Mouse (Mus musculus) v-Abl transformed pro-B cells (cell line): ENCODE results near the gene Olfr1095.

Experiments
- in situ Hi-C, 2 experiments: fragments of 400-800 bp; cut with MboI; formaldehyde crosslinking; loops; one replicate each; pipeline ENCODE4 v1.15.1; 2025; ENCODE audit not compliant: unreplicated experiment in 2 of 2

Gene Olfr1095

DNA sequence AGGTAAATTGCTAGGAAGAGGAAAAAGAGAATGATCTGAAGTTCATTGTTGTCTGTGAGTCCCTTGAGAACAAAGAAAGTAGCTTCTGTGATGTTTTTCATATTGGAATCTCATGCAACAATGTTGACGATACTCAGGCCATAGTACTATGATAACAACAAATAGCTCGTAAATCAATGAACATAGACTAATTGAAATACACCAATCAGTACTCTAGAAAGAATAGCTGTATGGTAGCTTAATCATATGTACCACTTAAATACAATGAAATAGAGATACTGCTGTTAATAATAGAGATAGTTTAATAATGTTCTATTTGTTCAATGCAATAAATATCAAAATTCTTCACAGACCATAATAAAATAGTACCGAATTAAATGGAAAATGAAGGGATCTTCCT lies at the start of gene Olfr1095:
Gene Olfr1095, minus strand, starts transcription at position 101 of the 400 bp plus-strand sequence.
- in situ Hi-C loops: no loop called here

DNA sequence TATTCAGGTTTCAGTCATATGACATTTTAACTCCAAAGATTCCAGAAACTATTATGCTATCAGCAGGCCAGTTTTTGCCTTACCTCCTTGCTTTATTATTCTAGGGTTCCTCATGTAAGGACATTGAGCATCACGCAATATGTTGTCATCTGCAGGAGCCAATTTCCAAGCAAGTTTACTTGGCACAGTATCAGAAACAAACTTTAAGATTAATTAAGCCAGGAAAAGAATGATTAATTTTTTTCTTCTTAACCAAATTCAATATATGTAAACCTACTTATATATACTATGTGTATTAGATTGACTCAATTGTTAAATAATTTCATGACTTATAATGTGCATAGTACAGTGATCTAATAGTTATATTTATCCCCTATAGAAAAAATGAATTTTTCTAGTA lies 40.6 kb upstream of the Olfr1095 start, which contains the start of gene Olfr1097:
Gene Olfr1097, minus strand, starts transcription at position 101 of the 400 bp plus-strand sequence.
- in situ Hi-C loops: no loop called here

DNA sequence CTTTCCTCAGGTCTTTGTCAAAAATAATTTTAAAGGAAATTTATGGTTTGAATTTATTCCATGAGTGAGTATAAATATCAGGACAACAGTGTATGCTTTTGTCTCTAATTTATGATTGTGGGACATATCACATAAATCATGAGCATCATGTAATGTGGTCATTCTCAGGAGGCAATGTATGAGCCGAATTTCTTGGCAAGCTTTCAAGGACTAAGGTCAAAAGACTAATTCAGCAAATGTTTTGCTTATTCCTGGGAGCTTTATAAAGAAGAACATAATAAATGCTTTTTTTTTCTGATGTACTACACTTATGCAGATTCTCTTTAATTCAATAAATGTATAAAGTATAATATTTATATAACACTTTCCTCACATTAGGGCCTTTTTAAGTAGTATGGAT lies 23.2 kb upstream of the Olfr1095 start, which contains the start of gene Gm13723:
Gene Gm13723, minus strand, starts transcription at position 101 of the 400 bp plus-strand sequence.
- in situ Hi-C loops: no loop called here

DNA sequence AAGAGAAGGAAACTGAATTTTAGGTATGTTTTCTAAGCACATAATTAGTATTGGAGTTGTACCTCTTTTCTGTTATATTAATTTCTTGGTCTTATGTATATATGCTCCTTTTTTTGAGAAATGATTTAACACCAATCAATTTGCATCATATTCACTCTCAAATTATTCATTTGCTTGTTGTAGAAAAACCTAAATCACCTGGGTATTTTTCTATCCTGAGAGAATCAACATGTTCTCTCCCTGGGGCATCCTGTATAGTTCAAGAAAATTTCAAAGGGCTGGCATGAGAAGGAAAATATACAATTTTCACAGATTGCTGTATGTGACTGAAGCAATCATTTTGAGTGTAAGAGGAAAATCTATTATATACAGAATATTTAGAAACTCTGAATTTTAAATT lies 27.1 kb downstream of the Olfr1095 start, which contains the start of gene Olfr1094:
Gene Olfr1094, plus strand, starts transcription at position 301 of the 400 bp plus-strand sequence.
- in situ Hi-C loops: no loop called here

DNA sequence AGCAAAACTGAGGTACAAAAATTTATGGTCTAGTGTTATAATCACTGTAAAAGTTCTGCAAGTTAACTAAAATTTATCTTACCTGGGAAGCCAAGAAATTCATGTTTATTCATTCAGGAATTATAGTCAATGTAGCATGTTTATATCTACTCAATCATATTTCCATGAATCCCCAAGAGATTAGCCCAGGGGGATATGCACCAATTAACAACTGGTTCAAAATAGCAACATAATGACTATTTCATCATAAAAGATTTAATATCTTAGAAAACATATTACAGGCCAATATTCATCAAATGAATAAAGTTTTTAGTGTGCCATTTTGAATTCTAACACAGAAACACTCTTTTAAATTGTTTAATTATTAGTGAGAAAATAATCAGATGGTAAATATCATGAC lies 41.6 kb downstream of the Olfr1095 start, which contains the start of gene Olfr141:
Gene Olfr141, minus strand, starts transcription at position 101 of the 400 bp plus-strand sequence.
- in situ Hi-C loops: no loop called here
